14 mouse cellular contexts compared by ENCODE assay signal in the genomic region with DNA sequence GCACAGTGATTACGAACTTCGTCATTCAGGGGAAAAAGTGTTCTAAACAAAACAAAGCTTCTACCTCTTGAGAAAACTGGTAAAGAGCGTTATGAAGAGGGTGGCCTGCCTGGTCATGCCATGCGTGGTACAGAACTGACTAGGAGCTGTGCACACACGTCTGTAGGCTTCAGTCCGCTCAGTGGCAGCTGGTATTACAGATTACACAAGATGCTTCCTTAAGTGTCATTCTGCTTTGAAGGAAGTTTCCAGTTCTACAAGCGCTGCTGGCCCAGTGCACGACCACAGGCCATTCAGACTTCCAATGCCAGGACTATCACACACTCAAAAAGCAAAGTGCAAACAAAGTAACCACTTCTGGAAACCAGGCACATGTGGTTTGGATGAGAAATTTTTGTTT.
"Had no signal": no experiment of that assay in that cellular context is flagged by ENCODE, and none has a peak within 500 bp of the region (broad histone marks: within the 10 kb centered on the region; RNA-seq: fewer than 3 reads in every experiment).

No protein-coding gene starts in this region.

- H3K4me2 ChIP-seq: kidney, embryonic 15.5 days; liver, embryonic 13.5 days; lung, embryonic 14.5 days; midbrain, embryonic 11.5 days had no signal

- H3K4me3 ChIP-seq: kidney, embryonic 15.5 days; left cerebral cortex, adult 2 months; liver, embryonic 13.5 days had no signal

- DNase-seq: kidney, adult 8-10 months; kidney, postnatal 10 days; kidney, postnatal 36 days; layer of hippocampus, postnatal 36 days; liver, embryonic 13.5 days; lung, embryonic 14.5 days; midbrain, embryonic 14.5 days; thymus, adult 2 months; thymus, postnatal 14 days; thymus, postnatal 4 days had no signal

- H3K4me1 ChIP-seq: kidney, embryonic 15.5 days had no signal

- H3K27ac ChIP-seq: kidney, embryonic 15.5 days; left cerebral cortex, adult 2 months; liver, embryonic 13.5 days; stomach, postnatal 0 days had no signal

- H3K9me3 ChIP-seq: kidney, embryonic 15.5 days had no signal

- H3K27me3 ChIP-seq: kidney, embryonic 15.5 days; liver, embryonic 13.5 days had no signal

- H3K9ac ChIP-seq: kidney, embryonic 15.5 days; liver, embryonic 13.5 days; lung, embryonic 14.5 days had no signal
